Mouse (Mus musculus): Measurements from ENCODE around the gene Rhox3c. TPM values are rescaled to one million over a fixed set of nuclear protein-coding genes. Genes with fewer than 3 reads are reported as not detected.
"Not testable (repeated sequence)": the region's sequence is repeated elsewhere in the genome, so short reads cannot be mapped to it uniquely, and the experiment has no call there.

Gene Rhox3c
- total RNA-seq (2021): not detected
- long read RNA-seq, experiment 1: 0 reads
- long read RNA-seq, experiment 2: 0 reads

GRCm38 (mm10) chrX:37458285-37458684 is at the start of gene Rhox3c:
Gene Rhox3c, plus strand, starts transcription at chrX:37458585.
- DNase-seq: not testable (repeated sequence)

- not testable (repeated sequence) for DNase-seq
These were observed 46.6 kb upstream of the Rhox3c start, which contains the start of gene Rhox2b for GRCm38 (mm10) chrX:37411767-37412166. Gene Rhox2b, plus strand, starts transcription at chrX:37412067.

DNA sequence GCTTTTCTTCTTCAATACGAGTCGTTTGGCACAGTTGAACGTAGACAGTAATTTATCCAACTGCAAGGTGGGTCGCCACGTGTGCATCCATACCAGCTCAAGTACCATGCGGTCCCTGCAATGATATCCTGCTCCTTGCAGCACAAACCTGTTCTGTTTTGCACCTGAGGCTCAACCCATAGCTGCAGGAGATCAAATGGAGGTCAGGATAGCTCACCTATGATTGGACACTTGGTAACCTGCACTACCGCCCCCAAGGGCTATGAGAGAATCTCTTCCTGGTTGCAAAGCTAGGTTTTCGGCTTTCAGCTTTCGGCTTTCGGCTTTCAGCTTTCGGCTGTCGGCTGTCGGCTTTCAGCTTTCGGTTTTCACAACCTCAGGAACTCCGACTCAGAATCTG is 26.2 kb upstream of the Rhox3c start, which contains the start of gene Rhox4b:
Rhox4b (plus strand) TSS at position 301 of the 400 bp plus-strand sequence.
- not testable (repeated sequence) for DNase-seq

DNA sequence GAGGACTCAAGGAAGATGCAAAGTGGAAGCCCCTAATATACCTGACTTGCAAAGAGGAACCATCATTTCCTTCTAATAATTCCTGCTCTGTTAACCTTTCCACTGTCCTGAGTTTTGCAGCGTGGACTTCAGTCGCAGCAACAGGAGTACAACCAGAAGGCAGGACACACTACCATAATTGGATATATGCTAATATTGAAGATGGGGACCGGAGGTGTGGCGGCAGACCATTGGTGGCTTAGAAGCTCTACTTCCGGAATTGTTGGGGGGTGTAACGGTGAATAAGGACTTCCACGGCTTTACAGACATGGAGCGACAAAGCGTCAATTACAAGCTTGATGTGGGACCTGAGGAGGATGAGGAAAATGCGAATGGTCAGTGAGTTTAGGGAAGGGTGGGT is 5.0 kb upstream of the Rhox3c start, which contains the start of gene Rhox2c:
Rhox2c (plus strand) TSS at position 301 of the 400 bp plus-strand sequence.
- DNase-seq: not testable (repeated sequence)

GRCm38 (mm10) chrX:37480037-37480436 is 21.7 kb downstream of the Rhox3c start, which contains the start of gene Rhox4c:
Gene Rhox4c, plus strand, starts transcription at chrX:37480337.
- not testable (repeated sequence) for DNase-seq

- not testable (repeated sequence) for DNase-seq
These were observed 55.7 kb downstream of the Rhox3c start, which contains the start of gene Rhox4d for GRCm38 (mm10) chrX:37514059-37514458. Gene Rhox4d, plus strand, starts transcription at chrX:37514359.

Other genes with a start within 250 kb of the Rhox3c start
- not detected for gene Gm9, start 247.5 kb upstream of the Rhox3c start, total RNA-seq (2021)
- not detected for gene Rhox1, start 236.3 kb upstream of the Rhox3c start, total RNA-seq (2021)
- gene Rhox2a, start 213.6 kb upstream of the Rhox3c start, total RNA-seq (2021): not detected
- not detected for gene Rhox3a, start 208.7 kb upstream of the Rhox3c start, total RNA-seq (2021)
- not detected for gene Rhox4a, start 193.2 kb upstream of the Rhox3c start, total RNA-seq (2021)
- gene Rhox3a2, start 78.6 kb upstream of the Rhox3c start, total RNA-seq (2021): not detected
- not detected for gene Rhox4a2, start 67.7 kb upstream of the Rhox3c start, total RNA-seq (2021)
- not detected for gene Rhox2b, start 46.5 kb upstream of the Rhox3c start, total RNA-seq (2021)
- gene Rhox4b, start 26.1 kb upstream of the Rhox3c start, total RNA-seq (2021): not detected
- not detected for gene Rhox2c, start 4.9 kb upstream of the Rhox3c start, total RNA-seq (2021)
- not detected for gene Rhox4c, start 21.8 kb downstream of the Rhox3c start, total RNA-seq (2021)
- not detected for gene Rhox2d, start 34.8 kb downstream of the Rhox3c start, total RNA-seq (2021)
- gene Rhox4d, start 55.8 kb downstream of the Rhox3c start, total RNA-seq (2021): not detected
- not detected for gene Rhox2e, start 71.9 kb downstream of the Rhox3c start, total RNA-seq (2021)
- not detected for gene Rhox3e, start 83.4 kb downstream of the Rhox3c start, total RNA-seq (2021)
- not detected for gene Rhox4e, start 98.8 kb downstream of the Rhox3c start, total RNA-seq (2021)
- gene Rhox2f, start 112.8 kb downstream of the Rhox3c start, total RNA-seq (2021): not detected
- gene Rhox3f, start 122.4 kb downstream of the Rhox3c start, total RNA-seq (2021): not detected
- gene Rhox4f, start 149.1 kb downstream of the Rhox3c start, total RNA-seq (2021): not detected
- not detected for gene Rhox3g, start 170.0 kb downstream of the Rhox3c start, total RNA-seq (2021)
- gene Rhox2g, start 184.9 kb downstream of the Rhox3c start, total RNA-seq (2021): not detected
- not detected for gene Rhox4g, start 192.7 kb downstream of the Rhox3c start, total RNA-seq (2021)
- gene Rhox3h, start 210.2 kb downstream of the Rhox3c start, total RNA-seq (2021): not detected
- gene Rhox2h, start 214.7 kb downstream of the Rhox3c start, total RNA-seq (2021): not detected

Measured in adrenal gland, postnatal 36 days (tissue).